Mouse (Mus musculus) limb, embryonic 15.5 days (tissue): Measurements from ENCODE around the gene Unc80. TPM values are rescaled to one million over a fixed set of nuclear protein-coding genes. Genes with fewer than 3 reads are reported as not detected.
A peak's percentile ranks its signal among the peaks of the same experiment; 100 is the strongest.

Experiments used
- ATAC-seq: fragments of 200-750 bp; cut with Nextera tagmentation; 2 replicates; pipeline ENCODE4 v1.8.0; 2017; ENCODE audit warnings: low read depth, moderate TSS enrichment; ENCODE audit not compliant: insufficient number of reproducible peaks, low FRiP score, low TSS enrichment
- H3K27ac ChIP-seq: fragments of 300-500 bp; sonication (generic); 2 replicates; pipeline ENCODE4 v1.5.1; 2015; ENCODE audit warnings: moderate library complexity, mild to moderate bottlenecking, inconsistent platforms
- H3K27me3 ChIP-seq: fragments of 300-500 bp; sonication (generic); 2 replicates; pipeline ENCODE4 v1.6.1; 2015; ENCODE audit warnings: inconsistent platforms
- H3K36me3 ChIP-seq: fragments of 300-500 bp; sonication (generic); 2 replicates; pipeline ENCODE4 v1.6.1; 2015; ENCODE audit warnings: inconsistent platforms
- H3K4me1 ChIP-seq: fragments of 300-500 bp; sonication (generic); 2 replicates; pipeline ENCODE4 v1.6.1; 2015; ENCODE audit warnings: inconsistent platforms
- H3K4me2 ChIP-seq: fragments of 300-500 bp; sonication (generic); 2 replicates; pipeline ENCODE4 v1.6.1; 2015; ENCODE audit warnings: mild to moderate bottlenecking, inconsistent platforms
- H3K4me3 ChIP-seq: fragments of 300-500 bp; sonication (generic); 2 replicates; pipeline ENCODE4 v1.5.1; 2015; ENCODE audit warnings: mild to moderate bottlenecking, inconsistent platforms
- H3K9ac ChIP-seq: fragments of 300-500 bp; sonication (generic); 2 replicates; pipeline ENCODE4 v1.6.1; 2015; ENCODE audit warnings: inconsistent platforms
- H3K9me3 ChIP-seq: fragments of 300-500 bp; sonication (generic); 2 replicates; pipeline ENCODE4 v1.6.1; 2016; ENCODE audit warnings: inconsistent platforms
- WGBS: fragments of 180-500 bp; shearing (Covaris S2); methylation state at CpG from one replicate; pipeline ENCODE4 v1.1.7; 2015; 5-methylcytosine and 5-hydroxymethylcytosine counted together
- polyA plus RNA-seq: library from polyadenylated mRNA; unstranded; fragments of >200 nt; fragmentation: Nextera tagmentation; extraction: Ambion mirVana; gene quantifications from 2 replicates; pipeline ENCODE4 v1.2.1, GENCODE M21; 2015

Unc80 gene
- polyA plus RNA-seq = 0.04 and 0.12 TPM in 2 replicates

DNA sequence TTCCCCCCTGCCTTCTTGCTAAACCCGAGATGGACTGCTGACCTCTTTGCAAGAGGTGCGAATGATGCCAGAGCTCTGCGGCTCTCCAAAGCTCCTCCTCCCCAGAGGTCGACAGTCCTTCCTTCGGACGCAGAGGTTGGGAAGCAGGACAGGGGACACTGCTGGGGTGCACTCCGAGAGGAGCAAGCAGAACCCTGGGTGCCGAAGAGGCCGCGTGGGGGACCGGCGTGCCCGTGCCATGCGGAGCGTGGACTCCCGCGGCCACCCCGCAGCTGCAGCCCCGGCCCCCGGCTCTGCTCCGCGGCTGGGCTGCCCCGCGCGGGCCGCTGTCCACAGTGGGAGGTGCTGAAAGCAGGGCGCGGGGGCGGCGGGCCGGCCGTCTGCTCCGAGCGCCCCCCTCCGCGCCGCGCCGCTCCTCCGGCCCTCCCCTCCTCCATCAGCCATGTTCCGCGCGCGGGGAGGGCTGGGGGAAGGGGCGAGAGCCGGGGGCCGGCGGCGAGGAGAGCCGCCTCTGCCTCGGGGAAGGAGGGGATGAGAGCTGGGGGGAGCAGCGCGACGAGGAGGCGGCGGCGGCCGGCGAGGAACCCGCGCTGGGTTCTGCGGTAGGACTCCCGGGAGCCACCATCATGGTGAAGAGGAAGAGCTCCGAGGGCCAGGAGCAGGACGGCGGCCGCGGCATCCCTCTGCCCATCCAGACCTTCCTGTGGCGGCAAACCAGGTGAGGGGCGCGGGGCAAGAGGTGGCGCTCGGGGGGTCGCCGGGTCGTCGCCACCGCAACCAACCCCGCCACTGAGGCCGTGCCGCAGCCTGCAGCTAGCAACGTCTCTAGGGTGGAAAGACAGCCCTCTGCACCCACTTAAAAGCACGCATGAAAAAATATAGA is at the start of gene Unc80:
TSS of gene Unc80 (plus strand) at position 547 of the 883 bp plus-strand sequence.
- ATAC-seq = peak; percentile 80
- Histone ChIP-seq H3K9ac (no peak within 1 kb of the TSS; the same call in 1 of the 2 replicates), H3K9me3 (no peaks in the 10 kb centered on the region), H3K4me2 (peak within 1 kb of the TSS; percentile 95), H3K27ac (no peak within 1 kb of the TSS), H3K4me3 (peak within 1 kb of the TSS; percentile 52), H3K4me1 (peaks cover 13% of the 10 kb centered on the region), H3K36me3 (no peaks in the 10 kb centered on the region), H3K27me3 (peaks cover 21% of the 10 kb centered on the region)
- 1% methylated on average over 69 of the region's 83 CpGs for WGBS

GRCm38 (mm10) chr1:66426073-66426472 is 42.1 kb upstream of the Unc80 start:
- Histone ChIP-seq H3K4me1 (0 out of 2 replicates have a peak, but pooled peaks cover 2% of the 10 kb centered on the region), H3K27me3 (no peaks in the 10 kb centered on the region), H3K4me3 (no peak overlapping the region), H3K4me2 (no peak overlapping the region), H3K9me3 (no peaks in the 10 kb centered on the region), H3K27ac (no peak overlapping the region), H3K36me3 (no peaks in the 10 kb centered on the region), H3K9ac (no peak overlapping the region)
- WGBS = 91% methylated on average over 5 of the region's 5 CpGs
- no peak for ATAC-seq

- Histone ChIP-seq H3K4me1 (0 out of 2 replicates have a peak, but pooled peaks cover 2% of the 10 kb centered on the region), H3K36me3 (no peaks in the 10 kb centered on the region), H3K9me3 (no peaks in the 10 kb centered on the region), H3K27ac (no peak overlapping the region), H3K4me2 (no peak overlapping the region), H3K27me3 (no peaks in the 10 kb centered on the region), H3K4me3 (no peak overlapping the region), H3K9ac (no peak overlapping the region)
- ATAC-seq = no peak
Measured at GRCm38 (mm10) chr1:66430962-66431361, 37.2 kb upstream of the Unc80 start.

DNA sequence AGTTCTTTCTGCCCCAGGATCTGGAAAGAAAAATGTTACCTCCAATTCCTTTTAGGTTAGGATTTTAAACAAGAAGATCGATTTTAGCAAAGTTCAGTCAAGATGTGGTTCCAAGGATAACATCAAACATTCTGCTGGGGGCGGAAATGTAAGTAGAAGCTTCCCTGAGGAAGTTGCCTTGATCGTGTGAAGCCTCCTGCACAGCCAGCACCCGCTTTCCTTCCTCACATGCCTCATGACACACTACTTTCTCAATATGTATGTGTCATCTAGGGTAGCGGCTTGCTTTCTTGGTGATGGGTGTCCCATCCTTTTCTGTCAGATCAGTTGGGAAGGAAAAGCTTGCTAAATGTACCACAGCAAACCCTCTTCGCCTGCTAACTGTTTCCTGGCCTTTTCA is 36.7 kb upstream of the Unc80 start:
- H3K4me1 ChIP-seq = 0 out of 2 replicates have a peak, but pooled peaks cover 2% of the 10 kb centered on the region
- no peaks in the 10 kb centered on the region for H3K36me3 ChIP-seq
- H3K4me3 ChIP-seq = no peak overlapping the region
- H3K27me3 ChIP-seq = no peaks in the 10 kb centered on the region
- no peak for ATAC-seq
- no peaks in the 10 kb centered on the region for H3K9me3 ChIP-seq
- WGBS = 84% methylated on average over 6 of the region's 6 CpGs
- H3K27ac ChIP-seq = no peak overlapping the region
- no peak overlapping the region for H3K9ac ChIP-seq
- no peak overlapping the region for H3K4me2 ChIP-seq

DNA sequence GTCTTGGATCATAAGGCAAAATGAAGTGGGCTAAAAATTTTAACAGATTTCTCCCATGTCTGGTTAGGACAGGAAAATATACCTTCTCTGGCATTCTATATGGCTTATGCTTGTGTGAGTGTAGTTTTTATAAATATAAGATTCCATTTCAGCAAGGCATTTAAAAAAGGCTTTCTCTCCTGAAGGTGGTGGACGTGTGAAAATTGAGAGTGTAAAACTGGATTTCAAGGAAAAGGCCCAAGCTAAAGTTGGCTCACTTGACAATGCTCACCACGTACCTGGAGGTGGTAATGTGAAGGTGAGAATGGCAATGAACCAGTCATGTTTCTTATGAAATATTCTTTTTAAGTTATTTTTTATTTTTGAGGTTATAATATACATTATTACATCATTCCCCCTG is 30.1 kb upstream of the Unc80 start:
- no peaks in the 10 kb centered on the region for H3K36me3 ChIP-seq
- H3K9me3 ChIP-seq = no peaks in the 10 kb centered on the region
- H3K27me3 ChIP-seq = no peaks in the 10 kb centered on the region
- no peak overlapping the region for H3K27ac ChIP-seq
- ATAC-seq = no peak
- 76% methylated on average over 2 of the region's 2 CpGs for whole genome bisulfite sequencing
- no peak overlapping the region for H3K4me2 ChIP-seq
- no peak overlapping the region for H3K4me3 ChIP-seq
- H3K4me1 ChIP-seq = no peaks in the 10 kb centered on the region
- no peak overlapping the region for H3K9ac ChIP-seq

DNA sequence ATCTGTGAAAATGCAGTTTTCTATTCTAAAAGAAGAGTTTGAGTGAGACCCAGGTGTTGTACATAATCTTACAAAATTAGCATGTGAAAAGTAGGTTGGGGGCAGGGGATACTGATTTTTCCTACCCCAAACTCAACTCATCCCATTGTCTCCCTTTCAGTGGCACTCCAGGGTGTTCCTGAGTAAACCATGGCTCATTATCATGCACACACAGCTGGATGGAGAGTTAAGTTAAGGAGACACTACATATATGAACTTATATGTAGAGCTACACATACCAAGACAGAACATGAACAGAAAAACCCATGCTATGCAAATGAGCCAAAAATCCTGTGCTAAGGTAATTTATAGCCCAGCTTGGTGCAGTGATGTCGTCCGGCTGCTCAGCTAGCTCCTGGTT is 25.2 kb upstream of the Unc80 start:
- WGBS = 91% methylated on average over 2 of the region's 2 CpGs
- no peak overlapping the region for H3K4me3 ChIP-seq
- H3K4me1 ChIP-seq = no peaks in the 10 kb centered on the region
- no peak overlapping the region for H3K4me2 ChIP-seq
- no peak overlapping the region for H3K9ac ChIP-seq
- no peaks in the 10 kb centered on the region for H3K36me3 ChIP-seq
- no peaks in the 10 kb centered on the region for H3K27me3 ChIP-seq
- H3K9me3 ChIP-seq = no peaks in the 10 kb centered on the region
- ATAC-seq = no peak
- no peak overlapping the region for H3K27ac ChIP-seq

DNA sequence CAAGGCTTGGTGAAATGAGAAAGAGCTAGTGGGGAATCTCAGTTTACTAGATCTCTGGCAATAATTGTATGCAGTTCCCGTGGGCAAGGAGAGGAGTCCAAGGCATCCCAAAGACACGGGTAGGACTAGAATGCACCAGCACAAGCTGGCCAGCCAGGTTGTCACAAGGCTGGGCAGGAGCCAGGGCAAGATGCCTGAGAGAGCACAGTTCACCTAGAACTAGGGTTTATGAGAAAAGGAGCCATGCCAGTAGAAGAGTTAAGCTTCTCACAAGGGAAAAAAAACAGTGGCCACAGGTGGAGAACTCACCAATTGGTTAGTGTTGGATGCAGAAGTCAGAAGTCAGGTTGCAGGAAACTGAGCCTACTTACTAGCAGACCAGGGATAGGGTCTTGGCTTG is 18.7 kb upstream of the Unc80 start:
- no peaks in the 10 kb centered on the region for H3K27me3 ChIP-seq
- no peak overlapping the region for H3K4me3 ChIP-seq
- H3K36me3 ChIP-seq = no peaks in the 10 kb centered on the region
- no peak overlapping the region for H3K27ac ChIP-seq
- H3K9me3 ChIP-seq = no peaks in the 10 kb centered on the region
- no peaks in the 10 kb centered on the region for H3K4me1 ChIP-seq
- ATAC-seq = no peak
- WGBS = 58% methylated on average over 2 of the region's 2 CpGs
- H3K9ac ChIP-seq = no peak overlapping the region
- no peak overlapping the region for H3K4me2 ChIP-seq

DNA sequence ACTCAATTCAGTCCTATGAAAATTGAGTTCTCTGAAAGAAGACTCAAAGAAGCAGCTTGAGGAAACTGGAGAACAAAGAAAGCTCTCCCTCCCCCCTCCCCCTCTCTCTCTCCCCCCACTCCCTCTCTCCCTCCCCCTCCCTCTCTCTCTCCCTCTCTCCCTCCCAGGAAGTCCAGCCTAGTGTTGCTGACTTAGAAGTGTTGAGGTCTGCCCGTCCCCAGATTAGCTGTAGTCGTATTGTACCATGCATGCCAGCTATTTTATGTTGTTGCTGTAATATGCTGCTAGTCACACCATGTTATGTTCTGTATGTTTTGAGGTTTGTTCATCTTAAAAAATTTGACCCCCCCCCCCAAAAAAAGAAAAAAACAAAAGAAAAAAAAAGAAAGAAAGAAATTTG is 11.6 kb upstream of the Unc80 start:
- no peaks in the 10 kb centered on the region for H3K9me3 ChIP-seq
- no peak overlapping the region for H3K9ac ChIP-seq
- H3K27me3 ChIP-seq = no peaks in the 10 kb centered on the region
- no peaks in the 10 kb centered on the region for H3K4me1 ChIP-seq
- no peak for ATAC-seq
- H3K27ac ChIP-seq = no peak overlapping the region
- H3K4me2 ChIP-seq = no peak overlapping the region
- H3K4me3 ChIP-seq = no peak overlapping the region
- H3K36me3 ChIP-seq = no peaks in the 10 kb centered on the region
- WGBS = 30% methylated on average over 2 of the region's 2 CpGs

DNA sequence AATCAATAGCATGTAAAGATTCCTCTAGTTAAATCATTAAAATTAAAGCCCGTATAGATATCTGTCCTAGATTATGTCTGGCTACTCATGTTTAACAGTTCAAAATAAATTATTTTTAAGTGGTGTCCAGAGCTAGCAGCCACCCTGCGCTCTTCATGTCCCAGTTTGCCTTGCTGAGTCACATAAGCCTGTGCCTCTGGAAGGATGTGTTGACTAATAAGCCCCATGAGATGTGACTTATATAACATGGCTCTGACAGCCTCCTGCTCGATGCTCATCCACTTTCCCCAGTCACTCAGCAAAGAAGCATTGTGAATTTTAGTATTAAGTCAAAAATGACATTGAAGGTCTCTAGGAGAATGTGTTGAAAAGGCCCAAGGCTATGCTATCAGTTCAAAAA is 10.4 kb upstream of the Unc80 start:
- ATAC-seq = no peak
- Histone ChIP-seq H3K27ac (no peak overlapping the region), H3K4me1 (no peaks in the 10 kb centered on the region), H3K9me3 (no peaks in the 10 kb centered on the region), H3K36me3 (no peaks in the 10 kb centered on the region), H3K4me2 (no peak overlapping the region), H3K27me3 (no peaks in the 10 kb centered on the region), H3K4me3 (no peak overlapping the region), H3K9ac (no peak overlapping the region)
- 66% methylated on average over 3 of the region's 3 CpGs for WGBS

DNA sequence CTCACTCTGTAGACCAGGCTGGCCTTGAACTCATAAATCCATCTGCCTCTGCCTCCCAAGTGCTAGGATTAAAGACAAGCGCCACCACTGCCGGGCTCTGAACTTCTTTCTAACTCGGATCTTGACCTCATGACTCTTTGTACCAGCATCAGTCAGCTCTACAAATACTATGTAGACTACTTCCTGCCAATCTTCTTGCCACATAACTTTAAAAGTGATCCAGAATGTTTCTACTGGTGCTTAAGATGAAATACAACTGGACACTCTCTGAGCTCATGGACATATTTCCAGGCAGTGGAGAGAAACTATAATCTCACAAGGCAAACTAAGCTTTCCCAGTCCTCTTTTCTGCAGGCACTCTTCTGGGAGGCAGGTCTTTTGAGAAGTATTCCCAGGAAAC is 8.8 kb upstream of the Unc80 start:
- H3K4me3 ChIP-seq = no peak overlapping the region
- no peak overlapping the region for H3K4me2 ChIP-seq
- no peak for ATAC-seq
- no peaks in the 10 kb centered on the region for H3K4me1 ChIP-seq
- no peaks in the 10 kb centered on the region for H3K9me3 ChIP-seq
- H3K9ac ChIP-seq = no peak overlapping the region
- WGBS = 63% methylated on average over 3 of the region's 3 CpGs
- no peaks in the 10 kb centered on the region for H3K36me3 ChIP-seq
- no peak overlapping the region for H3K27ac ChIP-seq
- H3K27me3 ChIP-seq = no peaks in the 10 kb centered on the region

GRCm38 (mm10) chr1:66460850-66461249 is 7.3 kb upstream of the Unc80 start:
- Histone ChIP-seq H3K4me3 (no peak overlapping the region), H3K9ac (no peak overlapping the region), H3K4me1 (no peaks in the 10 kb centered on the region), H3K27ac (no peak overlapping the region), H3K4me2 (no peak overlapping the region), H3K9me3 (no peaks in the 10 kb centered on the region), H3K36me3 (no peaks in the 10 kb centered on the region), H3K27me3 (no peaks in the 10 kb centered on the region)
- no peak for ATAC-seq
- WGBS = 72% methylated on average over 4 of the region's 4 CpGs

- WGBS = 17% methylated on average over 3 of the region's 3 CpGs
- Histone ChIP-seq H3K4me3 (peak overlapping the region; percentile 52), H3K9me3 (no peaks in the 10 kb centered on the region), H3K27ac (no peak overlapping the region), H3K4me2 (peak overlapping the region; percentile 95), H3K27me3 (peaks cover 21% of the 10 kb centered on the region), H3K9ac (no peak overlapping the region), H3K4me1 (peaks cover 13% of the 10 kb centered on the region), H3K36me3 (no peaks in the 10 kb centered on the region)
- no peak for ATAC-seq
Measured at GRCm38 (mm10) chr1:66468704-66469020, 495 bp downstream of the Unc80 start.
